Mouse (Mus musculus) olfactory bulb, adult 2 months (tissue): ENCODE results near the gene Ly6g5c.

Source experiments
- CTCF ChIP-seq: fragments of 200-500 bp; IDR thresholded peaks from 2 replicates; pipeline ENCODE4 v1.5.1; 2012; ENCODE audit warnings: low read depth, mild to moderate bottlenecking, low read length, moderate library complexity; ENCODE audit not compliant: insufficient read depth
- POLR2A ChIP-seq: fragments of 200-500 bp; IDR thresholded peaks from 2 replicates; pipeline ENCODE4 v1.6.1; 2012; ENCODE audit warnings: mild to moderate bottlenecking, low read depth, low read length, moderate library complexity; ENCODE audit not compliant: insufficient read depth

DNA sequence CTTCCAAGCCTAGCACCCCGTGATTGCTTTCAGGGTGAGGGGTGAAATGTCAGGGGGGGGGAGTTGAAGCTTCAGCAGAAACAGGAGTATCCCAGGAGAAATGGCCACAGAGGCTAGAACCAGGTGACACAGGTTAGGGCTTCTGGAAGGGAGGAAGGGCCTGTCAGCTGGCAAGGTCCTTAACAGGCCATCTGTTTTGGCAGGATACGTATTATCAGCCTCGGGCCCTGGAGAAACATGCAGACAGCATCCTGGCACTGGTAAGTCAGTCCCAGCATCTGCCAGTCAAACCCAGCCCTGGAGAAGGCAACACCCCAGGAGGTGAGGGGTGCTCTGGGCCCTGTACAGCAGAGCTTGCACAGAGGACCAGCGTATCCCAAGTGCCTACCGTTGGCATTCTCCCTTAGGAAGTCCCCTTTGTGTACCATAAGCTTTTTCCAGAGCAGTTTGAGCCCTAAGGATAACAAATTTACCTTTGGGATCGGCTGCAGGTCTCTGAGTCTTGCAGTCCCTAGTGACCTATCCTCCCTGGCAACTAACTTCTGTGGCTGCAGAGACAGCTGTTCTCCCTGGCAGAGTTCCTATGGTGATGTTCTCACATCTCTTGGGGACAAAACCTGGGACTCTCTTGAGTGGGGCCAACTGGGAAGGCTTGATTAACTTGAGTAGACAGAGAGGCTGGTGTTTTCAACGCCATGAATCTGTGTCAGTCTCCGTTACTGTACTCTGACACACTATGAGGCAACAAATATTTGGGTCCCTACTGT is 17.7 kb upstream of the Ly6g5c start:
- TF ChIP-seq POLR2A (no peak), CTCF (no peak)
